Mouse (Mus musculus): ENCODE measurements around the gene Tle2. TPM values are rescaled to one million over a fixed set of nuclear protein-coding genes. Genes with fewer than 3 reads are reported as not detected.

Gene Tle2
- total RNA-seq (2014; fragmentation: Nextera tagmentation) (0.45 and 1.8 TPM in 2 replicates), total RNA-seq (2017) (1.5 and 2.5 TPM in 2 replicates), polyA plus RNA-seq (2012) (3.3 and 3.6 TPM in 2 replicates)

DNA sequence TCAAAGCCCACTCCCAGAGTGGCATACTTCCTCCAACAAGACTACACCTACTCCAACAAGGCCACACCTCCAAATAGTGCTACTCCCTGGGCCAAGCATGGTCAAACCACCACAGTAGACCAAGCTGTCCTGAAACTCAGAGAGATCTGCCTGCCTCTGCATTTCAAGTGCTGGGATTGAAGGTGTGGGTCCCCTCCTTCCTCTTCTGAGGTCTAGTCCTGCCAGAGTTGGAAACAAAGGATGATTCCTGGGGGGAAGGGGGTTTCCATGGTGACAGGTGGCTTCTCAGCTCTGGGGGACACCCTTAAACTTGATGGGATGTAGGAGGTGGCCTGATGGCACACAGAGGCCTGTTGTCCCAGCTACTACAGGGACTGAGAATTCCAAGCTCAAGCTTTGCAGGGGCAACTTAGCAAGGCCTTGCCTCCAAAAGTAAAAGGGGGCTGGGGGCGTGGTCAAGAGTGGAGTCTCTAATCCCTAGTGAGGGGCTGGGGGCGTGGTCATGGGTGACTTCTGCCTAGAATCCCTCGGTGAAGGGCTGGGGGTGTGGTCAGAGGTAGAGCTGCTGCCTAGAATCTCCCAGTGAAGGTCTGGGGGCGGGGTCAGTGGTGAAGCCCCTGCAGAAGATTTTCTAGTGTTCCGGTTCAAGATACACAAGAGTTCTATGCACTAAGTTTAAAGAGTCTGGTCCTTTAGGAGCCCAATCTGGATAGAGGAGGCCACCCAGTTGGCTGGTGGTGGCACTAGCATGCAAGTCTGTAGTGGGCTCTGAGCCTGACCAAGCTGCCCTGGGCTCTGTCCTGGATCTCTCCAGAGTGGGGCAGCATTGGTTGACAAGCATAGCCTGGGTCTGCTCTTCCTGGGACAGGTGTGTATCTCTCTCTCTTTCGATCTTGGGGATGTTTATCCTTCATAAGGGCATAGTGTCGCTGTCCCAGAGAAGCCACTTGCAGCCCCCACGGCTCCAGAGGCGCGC, at the start of gene Tle2:
Gene Tle2 (plus strand): TSS at position 481 of the 976 bp plus-strand sequence.
- Histone ChIP-seq H3K9me3 (replicated peaks) (no peaks in the 10 kb centered on the region), H3K4me3 (ENCODE audit: low read depth, low read length) (peak within 1 kb of the TSS; percentile 67; the same call in 1 of the 2 replicates), H3K27me3 (ENCODE audit: insufficient read depth, low read length) (peaks cover 78% of the 10 kb centered on the region), H3K36me3 (replicated peaks) (no peaks in the 10 kb centered on the region), H3K4me1 (ENCODE audit: insufficient read depth, low read depth, low read length) (peaks cover 67% of the 10 kb centered on the region)
- DNase-seq (ENCODE audit: low spot score): no peak
- no peak for TF ChIP-seq GATA1 (IDR thresholded peaks at IDR 0.05; ENCODE audit: borderline replicate concordance, low read length)
- TF ChIP-seq CTCF (IDR thresholded peaks at IDR 0.05; ENCODE audit: low read depth, low read length): no peak
- TF ChIP-seq POLR2AphosphoS5 (IDR thresholded peaks at IDR 0.05; ENCODE audit: insufficient replicate concordance, low read depth, low read length): no peak
- TF ChIP-seq GATA2 (IDR thresholded peaks at IDR 0.05; ENCODE audit: borderline replicate concordance, low read depth, low read length): no peak
- no peak for TF ChIP-seq TAL1 (conservative IDR thresholded peaks at IDR 0.05; ENCODE audit: low read depth, low read length)
- ATAC-seq (ENCODE audit: extremely low read depth, insufficient number of reproducible peaks, low FRiP score, poor library complexity, severe bottlenecking): no peak

DNA sequence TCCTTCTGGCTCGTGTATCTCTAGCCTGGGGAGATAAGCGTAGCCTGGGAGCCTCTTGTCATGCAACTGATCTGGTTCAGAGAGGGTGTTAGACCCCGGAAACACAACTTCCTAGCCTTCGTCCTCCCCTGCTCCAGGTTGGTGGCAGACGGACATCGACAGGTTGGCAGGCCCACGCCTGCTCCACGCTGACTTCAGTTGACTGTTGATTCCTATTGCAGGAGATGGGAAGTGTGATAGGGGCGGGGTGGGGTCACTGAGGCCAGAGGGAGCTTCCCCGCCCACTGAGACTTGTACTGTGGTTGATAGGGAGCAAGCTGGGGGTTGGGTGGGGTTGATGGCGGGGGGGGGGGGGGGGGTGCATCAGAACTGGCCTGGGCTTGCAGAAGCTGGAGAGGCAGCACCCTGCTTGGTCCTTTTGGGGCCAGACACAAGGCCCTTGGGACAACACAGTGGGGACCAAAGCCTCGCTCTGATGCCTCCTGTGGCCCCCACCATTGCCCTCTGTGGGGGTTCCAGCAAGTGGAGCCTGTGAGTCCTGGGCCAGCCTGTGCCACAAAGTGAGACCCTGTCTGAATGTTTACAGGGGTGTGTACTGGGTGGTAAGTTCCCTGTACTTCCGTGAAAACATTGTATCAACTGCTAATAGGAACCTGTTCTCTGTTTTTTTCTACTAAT, 49.2 kb upstream of the Tle2 start:
- H3K9me3 ChIP-seq (replicated peaks): no peaks in the 10 kb centered on the region
- peaks cover 51% of the 10 kb centered on the region for H3K36me3 ChIP-seq (replicated peaks)
- peak overlapping the region; percentile 67; the same call in 1 of the 2 replicates for H3K4me3 ChIP-seq (ENCODE audit: low read depth, low read length)
- H3K4me1 ChIP-seq (ENCODE audit: insufficient read depth, low read depth, low read length): peaks cover 61% of the 10 kb centered on the region
- DNase-seq (ENCODE audit: low spot score): peak; percentile 82
- ATAC-seq (ENCODE audit: extremely low read depth, insufficient number of reproducible peaks, low FRiP score, poor library complexity, severe bottlenecking): peak; percentile 47
- H3K27me3 ChIP-seq (ENCODE audit: insufficient read depth, low read length): no peaks in the 10 kb centered on the region
- TF ChIP-seq TAL1 (conservative IDR thresholded peaks at IDR 0.05; ENCODE audit: low read depth, low read length) (no peak), CTCF (IDR thresholded peaks at IDR 0.05; ENCODE audit: low read depth, low read length) (no peak), GATA1 (IDR thresholded peaks at IDR 0.05; ENCODE audit: borderline replicate concordance, low read length) (no peak), POLR2AphosphoS5 (IDR thresholded peaks at IDR 0.05; ENCODE audit: insufficient replicate concordance, low read depth, low read length) (no peak), GATA2 (IDR thresholded peaks at IDR 0.05; ENCODE audit: borderline replicate concordance, low read depth, low read length) (no peak)

DNA sequence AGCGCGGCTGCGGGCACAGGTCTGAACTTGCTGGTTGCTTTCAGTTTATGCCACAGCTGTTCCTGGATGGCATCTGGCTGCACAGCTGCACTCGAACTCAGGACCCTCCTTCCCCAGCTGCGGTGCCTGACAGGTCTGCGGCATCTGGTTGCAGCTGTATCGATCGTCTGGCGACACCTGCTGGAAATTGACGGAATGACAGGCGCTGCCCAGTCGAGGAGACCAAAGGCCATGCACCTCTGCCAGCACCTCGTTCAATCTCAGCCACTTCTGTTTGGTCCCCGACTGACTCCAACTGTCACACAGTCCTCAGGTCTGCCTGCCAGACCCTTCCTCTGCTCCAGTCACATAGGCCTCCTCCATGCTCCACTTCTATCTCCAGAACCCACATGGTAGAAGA, 47.6 kb upstream of the Tle2 start:
- TF ChIP-seq GATA1 (IDR thresholded peaks at IDR 0.05; ENCODE audit: borderline replicate concordance, low read length) (no peak), CTCF (IDR thresholded peaks at IDR 0.05; ENCODE audit: low read depth, low read length) (peak; percentile 100)
- ATAC-seq (ENCODE audit: extremely low read depth, insufficient number of reproducible peaks, low FRiP score, poor library complexity, severe bottlenecking) (no peak), DNase-seq (ENCODE audit: low spot score) (peak; percentile 62)
- Histone ChIP-seq H3K27me3 (ENCODE audit: insufficient read depth, low read length) (no peaks in the 10 kb centered on the region), H3K4me1 (ENCODE audit: insufficient read depth, low read depth, low read length) (peaks cover 53% of the 10 kb centered on the region), H3K36me3 (replicated peaks) (peaks cover 52% of the 10 kb centered on the region), H3K4me3 (ENCODE audit: low read depth, low read length) (no peak overlapping the region; the same call in 1 of the 2 replicates), H3K9me3 (replicated peaks) (no peaks in the 10 kb centered on the region)

DNA sequence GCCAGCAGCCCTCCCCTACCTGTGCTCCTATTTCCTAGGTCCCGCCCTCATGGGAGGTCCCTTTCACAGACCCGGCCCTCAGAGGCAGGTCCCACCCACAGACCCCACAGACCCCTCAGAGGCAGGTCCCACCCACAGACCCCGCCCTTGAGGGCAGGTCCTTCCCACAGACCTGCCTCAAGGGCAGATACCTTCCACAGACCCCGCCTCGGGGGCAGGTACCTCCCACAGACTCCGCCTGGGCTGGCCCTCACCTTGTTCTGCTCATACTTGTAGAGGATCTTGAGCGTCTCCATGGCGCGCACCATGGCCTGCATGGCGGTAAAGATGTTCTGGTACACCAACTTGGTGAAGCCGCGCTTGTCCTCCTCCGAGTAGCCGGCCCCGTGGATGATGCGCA, 39.5 kb upstream of the Tle2 start:
- ATAC-seq (ENCODE audit: extremely low read depth, insufficient number of reproducible peaks, low FRiP score, poor library complexity, severe bottlenecking) (no peak), DNase-seq (ENCODE audit: low spot score) (no peak)
- H3K4me3 ChIP-seq (ENCODE audit: low read depth, low read length): no peak overlapping the region
- H3K9me3 ChIP-seq (replicated peaks): no peaks in the 10 kb centered on the region
- peaks cover 58% of the 10 kb centered on the region for H3K4me1 ChIP-seq (ENCODE audit: insufficient read depth, low read depth, low read length)
- no peaks in the 10 kb centered on the region for H3K27me3 ChIP-seq (ENCODE audit: insufficient read depth, low read length)
- peaks cover 98% of the 10 kb centered on the region for H3K36me3 ChIP-seq (replicated peaks)
- TF ChIP-seq POLR2AphosphoS5 (IDR thresholded peaks at IDR 0.05; ENCODE audit: insufficient replicate concordance, low read depth, low read length) (no peak), GATA1 (IDR thresholded peaks at IDR 0.05; ENCODE audit: borderline replicate concordance, low read length) (no peak), GATA2 (IDR thresholded peaks at IDR 0.05; ENCODE audit: borderline replicate concordance, low read depth, low read length) (no peak), TAL1 (conservative IDR thresholded peaks at IDR 0.05; ENCODE audit: low read depth, low read length) (no peak), CTCF (IDR thresholded peaks at IDR 0.05; ENCODE audit: low read depth, low read length) (no peak)

DNA sequence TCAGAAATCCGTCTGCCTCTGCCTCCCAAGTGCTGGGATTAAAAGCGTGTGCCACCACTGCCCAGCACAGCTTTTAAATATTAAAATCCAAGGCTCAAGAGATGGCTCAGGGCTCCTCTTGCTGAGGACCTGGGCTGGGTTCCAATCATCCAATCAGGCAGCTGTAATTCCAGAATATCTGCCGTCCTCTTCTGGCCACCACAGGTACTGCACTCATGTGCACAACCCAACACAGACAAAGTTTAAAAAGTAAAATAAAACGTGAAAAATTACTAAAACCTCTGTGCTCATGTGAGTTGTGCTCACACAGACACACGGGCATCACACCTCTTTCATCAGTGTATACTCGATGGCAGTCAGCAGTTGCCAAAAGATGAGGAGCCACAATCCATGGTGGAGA, 37.6 kb upstream of the Tle2 start:
- no peak for ATAC-seq (ENCODE audit: extremely low read depth, insufficient number of reproducible peaks, low FRiP score, poor library complexity, severe bottlenecking)
- Histone ChIP-seq H3K36me3 (replicated peaks) (peaks cover 98% of the 10 kb centered on the region), H3K4me1 (ENCODE audit: insufficient read depth, low read depth, low read length) (peaks cover 65% of the 10 kb centered on the region)

DNA sequence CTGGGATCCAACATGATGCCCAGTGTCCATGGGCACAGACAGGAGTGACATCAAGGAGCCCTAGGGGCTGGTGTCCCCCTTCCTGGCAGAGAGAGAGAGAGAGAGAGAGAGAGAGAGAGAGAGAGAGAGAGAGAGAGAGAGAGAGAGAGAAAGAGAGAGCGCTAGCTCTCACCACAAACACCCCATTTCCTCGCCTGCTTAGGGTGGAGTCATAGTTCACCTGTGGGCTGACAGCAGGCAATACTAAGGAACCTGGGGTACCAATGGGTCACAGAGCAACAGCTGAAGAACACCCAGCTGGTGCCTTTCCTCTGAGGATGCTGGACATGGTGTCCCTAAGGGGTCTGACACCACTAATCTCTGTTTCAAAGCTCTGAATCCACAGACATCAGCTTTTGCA, 36.9 kb upstream of the Tle2 start:
- no peak for TF ChIP-seq CTCF (IDR thresholded peaks at IDR 0.05; ENCODE audit: low read depth, low read length)
- no peak for TF ChIP-seq GATA1 (IDR thresholded peaks at IDR 0.05; ENCODE audit: borderline replicate concordance, low read length)
- TF ChIP-seq TAL1 (conservative IDR thresholded peaks at IDR 0.05; ENCODE audit: low read depth, low read length): no peak
- no peak for TF ChIP-seq GATA2 (IDR thresholded peaks at IDR 0.05; ENCODE audit: borderline replicate concordance, low read depth, low read length)
- TF ChIP-seq POLR2AphosphoS5 (IDR thresholded peaks at IDR 0.05; ENCODE audit: insufficient replicate concordance, low read depth, low read length): no peak
- no peak for ATAC-seq (ENCODE audit: extremely low read depth, insufficient number of reproducible peaks, low FRiP score, poor library complexity, severe bottlenecking)
- H3K4me3 ChIP-seq (ENCODE audit: low read depth, low read length): no peak overlapping the region
- peaks cover 98% of the 10 kb centered on the region for H3K36me3 ChIP-seq (replicated peaks)
- no peaks in the 10 kb centered on the region for H3K27me3 ChIP-seq (ENCODE audit: insufficient read depth, low read length)
- DNase-seq (ENCODE audit: low spot score): no peak
- peaks cover 71% of the 10 kb centered on the region for H3K4me1 ChIP-seq (ENCODE audit: insufficient read depth, low read depth, low read length)
- H3K9me3 ChIP-seq (replicated peaks): no peaks in the 10 kb centered on the region

More for the DNA sequence above, 37.6 kb upstream of the Tle2 start:
- H3K9me3 ChIP-seq (replicated peaks): no peaks in the 10 kb centered on the region
- H3K27me3 ChIP-seq (ENCODE audit: insufficient read depth, low read length): no peaks in the 10 kb centered on the region
- DNase-seq (ENCODE audit: low spot score): no peak
- no peak overlapping the region for H3K4me3 ChIP-seq (ENCODE audit: low read depth, low read length)
- TF ChIP-seq POLR2AphosphoS5 (IDR thresholded peaks at IDR 0.05; ENCODE audit: insufficient replicate concordance, low read depth, low read length) (no peak), CTCF (IDR thresholded peaks at IDR 0.05; ENCODE audit: low read depth, low read length) (peak; percentile 89)

All from G1E (cell line).